Mouse (Mus musculus) cortical plate, adult 2 months (tissue): ENCODE measurements around the gene Stpg4.

ENCODE experiments used
- CTCF ChIP-seq: fragments of 200-500 bp; IDR thresholded peaks from 2 replicates; pipeline ENCODE4 v1.5.1; 2011; ENCODE audit warnings: mild to moderate bottlenecking, control low read depth, low read length; ENCODE audit not compliant: insufficient read depth; ENCODE audit errors: extremely low read depth
- POLR2A ChIP-seq: fragments of 200-500 bp; IDR thresholded peaks from 2 replicates; pipeline ENCODE4 v1.6.1; 2011; ENCODE audit warnings: mild to moderate bottlenecking, low read length, control low read depth; ENCODE audit not compliant: insufficient read depth; ENCODE audit errors: extremely low read depth

DNA sequence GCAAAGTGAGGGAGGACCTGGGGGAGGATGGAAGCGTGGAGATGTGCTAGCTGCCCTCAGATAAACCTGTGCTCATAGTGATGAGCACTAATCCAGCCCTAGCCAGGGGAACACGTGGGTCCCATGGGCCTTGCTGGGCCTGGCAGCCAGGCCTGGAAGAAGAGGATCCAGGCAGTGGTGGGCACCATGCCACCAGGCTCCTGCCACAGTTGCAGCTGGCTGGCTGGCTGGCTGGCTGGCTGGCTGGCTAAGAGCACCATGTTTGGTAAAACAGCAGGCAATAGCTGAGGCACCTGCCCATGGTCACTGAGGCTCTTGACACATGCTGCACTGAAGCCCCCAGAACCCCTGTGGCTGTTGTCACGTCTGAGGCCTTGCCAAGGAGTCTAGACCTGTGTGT lies 59.9 kb downstream of the Stpg4 start:
- TF ChIP-seq CTCF (no peak), POLR2A (no peak)
